Mouse (Mus musculus): ENCODE data around the gene Olfr701. TPM values are rescaled to one million over a fixed set of nuclear protein-coding genes. Genes with fewer than 3 reads are reported as not detected.

Olfr701 gene
- polyA plus RNA-seq (2012; ENCODE audit: insufficient read depth, low replicate concordance), result not detected in 2 replicates

DNA sequence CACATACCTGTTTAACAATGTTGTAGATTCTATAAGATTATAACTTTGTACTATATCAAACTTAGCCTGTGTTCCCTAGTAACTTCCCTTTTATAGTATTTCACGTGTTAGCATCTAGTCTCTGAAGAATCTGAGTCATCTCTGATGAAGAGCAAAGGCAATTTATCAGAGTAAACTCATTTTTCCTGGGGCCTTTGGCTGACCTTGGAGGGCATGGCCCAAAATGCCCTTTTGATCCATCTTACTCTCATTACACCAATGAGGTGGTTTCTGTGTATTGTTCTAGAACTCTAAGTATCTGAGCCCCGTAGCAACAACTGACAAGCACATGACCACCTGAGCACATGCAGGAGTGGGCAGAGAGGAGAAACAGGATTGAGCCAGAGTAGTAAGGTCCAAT lies at the start of gene Olfr701:
Gene Olfr701, plus strand, starts transcription at position 301 of the 400 bp plus-strand sequence.
- Histone ChIP-seq H3K27me3 (replicated peaks) (no peaks in the 10 kb centered on the region), H3K36me3 (replicated peaks; ENCODE audit: low read length) (no peaks in the 10 kb centered on the region), H3K4me1 (no peaks in the 10 kb centered on the region), H3K9me3 (no peaks in the 10 kb centered on the region), H3K4me3 (replicated peaks) (no peak within 1 kb of the TSS)
- TF ChIP-seq FLI1 (IDR thresholded peaks at IDR 0.05; ENCODE audit: low read length), result no peak
- TF ChIP-seq GATA1 (IDR thresholded peaks at IDR 0.05; ENCODE audit: borderline replicate concordance, low read length), result no peak

DNA sequence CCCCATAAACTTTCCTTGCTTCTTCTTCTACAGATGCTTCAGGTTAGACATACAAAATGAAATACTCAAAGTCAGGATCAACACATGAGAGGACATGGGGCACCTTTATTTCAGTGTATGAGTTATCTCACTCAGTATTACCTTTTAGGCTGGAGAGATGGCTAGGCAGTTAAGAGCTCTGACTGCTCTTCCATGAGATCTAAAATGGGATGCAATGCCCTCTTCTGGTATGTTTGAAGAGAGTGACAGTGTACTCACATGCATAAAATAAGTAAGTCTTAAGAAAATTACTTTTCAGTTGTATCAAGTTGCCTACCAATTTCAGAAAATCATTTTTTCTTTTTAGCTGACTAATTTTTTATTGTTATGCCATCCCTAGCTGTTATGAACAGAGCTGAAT lies 25.6 kb upstream of the Olfr701 start:
- H3K27me3 ChIP-seq (replicated peaks), result no peaks in the 10 kb centered on the region
- no peak overlapping the region for H3K4me3 ChIP-seq (replicated peaks)
- TF ChIP-seq FLI1 (IDR thresholded peaks at IDR 0.05; ENCODE audit: low read length) (no peak), GATA1 (IDR thresholded peaks at IDR 0.05; ENCODE audit: borderline replicate concordance, low read length) (no peak)
- no peaks in the 10 kb centered on the region for H3K9me3 ChIP-seq
- H3K4me1 ChIP-seq, result no peaks in the 10 kb centered on the region
- H3K36me3 ChIP-seq (replicated peaks; ENCODE audit: low read length), result no peaks in the 10 kb centered on the region

DNA sequence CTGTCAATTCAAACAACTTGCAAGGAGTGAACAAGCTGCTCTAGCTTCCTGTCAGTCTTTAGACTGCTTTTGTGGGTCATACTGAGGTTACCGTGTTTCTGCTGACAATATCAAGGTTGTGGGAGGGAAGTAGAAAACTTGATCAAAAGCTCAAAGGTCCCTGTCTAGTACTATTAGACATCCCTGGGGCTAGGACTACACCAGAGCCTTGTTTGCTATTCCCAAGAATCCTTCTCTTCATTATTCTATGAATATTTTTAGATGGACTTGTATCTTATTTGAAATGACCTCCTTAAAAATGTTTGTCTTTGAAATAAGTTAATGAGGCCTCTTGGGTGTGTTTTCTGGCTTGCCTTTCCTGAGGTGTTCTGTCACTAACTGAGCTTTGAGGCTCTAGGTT lies 20.8 kb upstream of the Olfr701 start, which contains the start of gene Olfr699:
Gene Olfr699, minus strand, starts transcription at position 101 of the 400 bp plus-strand sequence.
- TF ChIP-seq FLI1 (IDR thresholded peaks at IDR 0.05; ENCODE audit: low read length) (no peak), GATA1 (IDR thresholded peaks at IDR 0.05; ENCODE audit: borderline replicate concordance, low read length) (no peak)
- no peaks in the 10 kb centered on the region for H3K9me3 ChIP-seq

DNA sequence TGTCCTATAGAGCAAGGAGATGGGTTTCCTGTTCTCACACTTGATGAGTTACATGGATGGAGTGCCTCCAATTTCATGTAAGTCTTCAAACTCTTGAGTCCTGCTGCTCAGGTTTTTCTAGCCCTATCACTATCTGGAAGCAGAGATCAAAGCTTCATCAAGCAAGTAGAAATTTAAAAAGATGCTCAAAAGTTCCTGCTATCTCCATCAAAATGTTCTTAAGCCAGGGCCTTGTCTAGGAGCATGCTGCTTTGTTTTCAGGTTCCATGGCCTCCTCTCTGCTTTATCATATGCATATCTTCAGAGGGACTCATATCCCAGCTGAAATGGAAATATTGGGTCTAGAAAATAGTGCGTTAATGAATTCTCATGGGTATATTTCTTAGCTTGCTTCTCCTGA lies 5.2 kb upstream of the Olfr701 start, which contains the start of gene Olfr700:
Gene Olfr700, minus strand, starts transcription at position 101 of the 400 bp plus-strand sequence.
- H3K9me3 ChIP-seq, result no peaks in the 10 kb centered on the region
- no peak for TF ChIP-seq GATA1 (IDR thresholded peaks at IDR 0.05; ENCODE audit: borderline replicate concordance, low read length)
- no peak for TF ChIP-seq FLI1 (IDR thresholded peaks at IDR 0.05; ENCODE audit: low read length)
- H3K27me3 ChIP-seq (replicated peaks), result no peaks in the 10 kb centered on the region
- H3K4me3 ChIP-seq (replicated peaks), result no peak within 1 kb of the TSS
- no peaks in the 10 kb centered on the region for H3K4me1 ChIP-seq
- no peaks in the 10 kb centered on the region for H3K36me3 ChIP-seq (replicated peaks; ENCODE audit: low read length)

More for the DNA sequence above, 20.8 kb upstream of the Olfr701 start, which contains the start of gene Olfr699:
- H3K4me3 ChIP-seq (replicated peaks), result no peak within 1 kb of the TSS
- no peaks in the 10 kb centered on the region for H3K36me3 ChIP-seq (replicated peaks; ENCODE audit: low read length)
- no peaks in the 10 kb centered on the region for H3K27me3 ChIP-seq (replicated peaks)
- H3K4me1 ChIP-seq, result no peaks in the 10 kb centered on the region

DNA sequence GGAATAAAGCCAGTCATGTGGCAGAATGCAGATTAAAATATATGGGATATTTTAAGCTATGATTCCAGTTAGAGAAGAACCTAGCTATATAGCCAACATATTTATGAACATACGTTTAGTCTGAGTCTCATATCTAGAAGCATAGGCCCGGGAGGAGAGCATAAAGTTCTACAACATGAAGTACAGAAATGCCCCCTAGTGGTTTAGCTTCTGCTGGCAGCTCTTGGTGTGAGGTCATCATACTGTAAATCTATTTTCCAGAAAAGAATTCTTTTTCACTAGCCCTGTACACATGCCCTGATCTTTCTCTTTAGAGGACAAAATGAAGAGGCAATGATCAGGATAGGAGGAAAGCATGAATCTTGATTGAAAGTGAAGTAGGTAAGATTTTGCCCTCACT lies 1.8 kb downstream of the Olfr701 start:
- TF ChIP-seq FLI1 (IDR thresholded peaks at IDR 0.05; ENCODE audit: low read length) (no peak), GATA1 (IDR thresholded peaks at IDR 0.05; ENCODE audit: borderline replicate concordance, low read length) (no peak)
- H3K27me3 ChIP-seq (replicated peaks), result no peaks in the 10 kb centered on the region
- H3K36me3 ChIP-seq (replicated peaks; ENCODE audit: low read length), result no peaks in the 10 kb centered on the region
- no peaks in the 10 kb centered on the region for H3K9me3 ChIP-seq
- H3K4me3 ChIP-seq (replicated peaks), result no peak overlapping the region
- H3K4me1 ChIP-seq, result no peaks in the 10 kb centered on the region

DNA sequence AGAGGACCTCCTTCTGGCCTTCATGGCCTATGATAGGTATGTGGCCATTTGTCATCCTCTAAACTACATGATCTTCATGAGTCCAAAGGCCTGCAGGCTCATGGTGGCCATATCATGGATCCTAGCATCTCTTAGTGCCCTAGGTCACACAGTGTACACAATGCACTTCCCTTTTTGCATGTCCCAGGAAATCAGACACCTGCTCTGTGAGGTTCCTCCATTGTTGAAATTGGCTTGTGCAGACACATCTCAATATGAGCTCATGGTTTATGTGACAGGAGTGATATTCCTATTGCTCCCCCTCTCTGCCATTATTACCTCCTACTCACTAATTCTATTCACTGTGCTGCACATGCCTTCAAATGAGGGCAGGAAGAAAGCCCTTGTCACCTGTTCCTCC lies 4.5 kb downstream of the Olfr701 start:
- TF ChIP-seq GATA1 (IDR thresholded peaks at IDR 0.05; ENCODE audit: borderline replicate concordance, low read length) (no peak), FLI1 (IDR thresholded peaks at IDR 0.05; ENCODE audit: low read length) (no peak)
- H3K9me3 ChIP-seq, result no peaks in the 10 kb centered on the region
- no peaks in the 10 kb centered on the region for H3K27me3 ChIP-seq (replicated peaks)
- H3K4me3 ChIP-seq (replicated peaks), result no peak overlapping the region
- no peaks in the 10 kb centered on the region for H3K4me1 ChIP-seq
- H3K36me3 ChIP-seq (replicated peaks; ENCODE audit: low read length), result no peaks in the 10 kb centered on the region

DNA sequence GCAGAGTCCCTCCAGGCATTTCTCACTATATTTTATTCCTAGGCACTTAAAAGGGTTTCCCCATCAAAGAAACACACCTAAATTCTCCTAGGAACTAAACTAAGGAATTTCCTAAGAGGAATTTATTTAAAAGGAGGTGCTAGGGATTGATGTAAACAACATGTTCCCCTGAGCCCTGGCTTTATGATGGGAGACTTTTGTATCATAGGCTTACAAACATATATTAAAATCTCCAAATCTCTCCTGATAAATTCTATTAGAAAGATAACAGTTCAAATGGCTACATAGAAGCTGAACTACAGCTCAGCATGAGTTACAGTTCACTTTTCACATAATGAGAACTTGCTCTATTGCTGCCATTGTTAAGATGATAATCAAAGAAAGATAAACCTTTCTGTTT lies 19.9 kb downstream of the Olfr701 start, which contains the start of gene Olfr702:
Gene Olfr702, minus strand, starts transcription at position 101 of the 400 bp plus-strand sequence.
- Histone ChIP-seq H3K9me3 (no peaks in the 10 kb centered on the region), H3K4me3 (replicated peaks) (no peak within 1 kb of the TSS), H3K4me1 (no peaks in the 10 kb centered on the region), H3K36me3 (replicated peaks; ENCODE audit: low read length) (no peaks in the 10 kb centered on the region), H3K27me3 (replicated peaks) (no peaks in the 10 kb centered on the region)
- no peak for TF ChIP-seq GATA1 (IDR thresholded peaks at IDR 0.05; ENCODE audit: borderline replicate concordance, low read length)
- TF ChIP-seq FLI1 (IDR thresholded peaks at IDR 0.05; ENCODE audit: low read length), result no peak

DNA sequence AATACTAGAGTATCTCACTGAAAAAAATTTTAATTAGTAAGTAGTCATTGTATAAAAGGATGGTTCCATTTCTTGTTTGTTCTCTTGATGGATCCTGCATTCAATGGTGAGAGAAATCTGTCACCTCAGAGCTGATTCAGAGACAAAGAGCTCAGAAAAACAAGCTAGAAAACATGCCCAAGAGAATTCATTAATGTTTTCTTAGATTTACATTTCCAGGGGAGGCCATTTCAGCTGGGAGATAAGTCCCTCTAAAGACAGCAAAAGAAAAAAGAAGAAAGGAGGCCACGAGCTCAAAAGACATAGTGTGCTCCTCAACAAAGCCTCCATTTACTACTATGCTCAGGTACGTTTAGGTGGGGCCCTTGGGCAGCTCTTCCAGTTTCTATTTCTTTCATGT lies 29.1 kb downstream of the Olfr701 start, which contains the start of gene Olfr703:
Gene Olfr703, plus strand, starts transcription at position 301 of the 400 bp plus-strand sequence.
- Histone ChIP-seq H3K4me1 (no peaks in the 10 kb centered on the region), H3K4me3 (replicated peaks) (no peak within 1 kb of the TSS), H3K36me3 (replicated peaks; ENCODE audit: low read length) (no peaks in the 10 kb centered on the region), H3K27me3 (replicated peaks) (no peaks in the 10 kb centered on the region), H3K9me3 (no peaks in the 10 kb centered on the region)
- no peak for TF ChIP-seq FLI1 (IDR thresholded peaks at IDR 0.05; ENCODE audit: low read length)

DNA sequence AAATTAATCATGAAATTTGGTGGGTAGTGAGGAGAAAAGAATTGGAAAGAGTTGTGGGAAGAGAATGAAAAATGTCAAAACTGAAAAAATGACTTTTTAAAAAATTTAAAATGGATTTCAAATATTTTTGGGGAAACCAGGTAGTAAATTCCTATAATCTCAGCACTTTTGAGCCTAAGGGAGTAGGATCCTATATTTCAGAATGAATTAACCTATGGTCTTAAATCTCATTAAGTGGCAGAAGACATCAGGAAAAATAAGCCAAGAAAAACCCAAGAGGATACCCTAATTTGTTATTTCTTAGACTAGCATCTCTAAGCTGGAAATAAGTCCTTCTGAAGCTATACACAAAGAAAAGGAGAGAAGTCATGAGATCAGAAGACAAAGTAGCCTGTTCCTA lies 49.0 kb downstream of the Olfr701 start, which contains the start of gene Olfr704:
Gene Olfr704, plus strand, starts transcription at position 301 of the 400 bp plus-strand sequence.
- TF ChIP-seq GATA1 (IDR thresholded peaks at IDR 0.05; ENCODE audit: borderline replicate concordance, low read length) (no peak), FLI1 (IDR thresholded peaks at IDR 0.05; ENCODE audit: low read length) (no peak)
- no peaks in the 10 kb centered on the region for H3K4me1 ChIP-seq
- H3K4me3 ChIP-seq (replicated peaks), result no peak within 1 kb of the TSS
- H3K9me3 ChIP-seq, result no peaks in the 10 kb centered on the region
- no peaks in the 10 kb centered on the region for H3K27me3 ChIP-seq (replicated peaks)
- no peaks in the 10 kb centered on the region for H3K36me3 ChIP-seq (replicated peaks; ENCODE audit: low read length)

Other genes with a start within 250 kb of the Olfr701 start
- not detected in 2 replicates for gene Olfr693, start 133.5 kb upstream of the Olfr701 start, polyA plus RNA-seq (2012; ENCODE audit: insufficient read depth, low replicate concordance)
- gene Olfr694, start 122.3 kb upstream of the Olfr701 start, polyA plus RNA-seq (2012; ENCODE audit: insufficient read depth, low replicate concordance), result not detected in 2 replicates
- not detected in 2 replicates for gene Olfr695, start 97.7 kb upstream of the Olfr701 start, polyA plus RNA-seq (2012; ENCODE audit: insufficient read depth, low replicate concordance)
- not detected in 2 replicates for gene Olfr697, start 71.7 kb upstream of the Olfr701 start, polyA plus RNA-seq (2012; ENCODE audit: insufficient read depth, low replicate concordance)
- gene Olfr698, start 58.7 kb upstream of the Olfr701 start, polyA plus RNA-seq (2012; ENCODE audit: insufficient read depth, low replicate concordance), result not detected in 2 replicates
- not detected in 2 replicates for gene Olfr699, start 20.9 kb upstream of the Olfr701 start, polyA plus RNA-seq (2012; ENCODE audit: insufficient read depth, low replicate concordance)
- not detected in 2 replicates for gene Olfr700, start 5.3 kb upstream of the Olfr701 start, polyA plus RNA-seq (2012; ENCODE audit: insufficient read depth, low replicate concordance)
- not detected in 2 replicates for gene Olfr702, start 19.8 kb downstream of the Olfr701 start, polyA plus RNA-seq (2012; ENCODE audit: insufficient read depth, low replicate concordance)
- gene Olfr703, start 29.2 kb downstream of the Olfr701 start, polyA plus RNA-seq (2012; ENCODE audit: insufficient read depth, low replicate concordance), result 0.58 TPM in 1 of 2 replicates, not detected in the other
- gene Olfr704, start 49.1 kb downstream of the Olfr701 start, polyA plus RNA-seq (2012; ENCODE audit: insufficient read depth, low replicate concordance), result not detected in 2 replicates
- gene Olfr705, start 62.8 kb downstream of the Olfr701 start, polyA plus RNA-seq (2012; ENCODE audit: insufficient read depth, low replicate concordance), result not detected in 2 replicates
- gene Olfr706, start 74.0 kb downstream of the Olfr701 start, polyA plus RNA-seq (2012; ENCODE audit: insufficient read depth, low replicate concordance), result not detected in 2 replicates
- not detected in 2 replicates for gene Olfr707, start 87.1 kb downstream of the Olfr701 start, polyA plus RNA-seq (2012; ENCODE audit: insufficient read depth, low replicate concordance)
- gene Olfr1532-ps1, start 93.9 kb downstream of the Olfr701 start, polyA plus RNA-seq (2012; ENCODE audit: insufficient read depth, low replicate concordance), result not detected in 2 replicates
- gene Olfr709-ps1, start 118.1 kb downstream of the Olfr701 start, polyA plus RNA-seq (2012; ENCODE audit: insufficient read depth, low replicate concordance), result not detected in 2 replicates
- not detected in 2 replicates for gene Olfr710, start 134.2 kb downstream of the Olfr701 start, polyA plus RNA-seq (2012; ENCODE audit: insufficient read depth, low replicate concordance)
- gene Olfr6, start 149.8 kb downstream of the Olfr701 start, polyA plus RNA-seq (2012; ENCODE audit: insufficient read depth, low replicate concordance), result not detected in 2 replicates
- not detected in 2 replicates for gene Olfr711, start 161.3 kb downstream of the Olfr701 start, polyA plus RNA-seq (2012; ENCODE audit: insufficient read depth, low replicate concordance)
- gene Olfr2, start 191.9 kb downstream of the Olfr701 start, polyA plus RNA-seq (2012; ENCODE audit: insufficient read depth, low replicate concordance), result 0.47 TPM in 1 of 2 replicates, not detected in the other
- not detected in 2 replicates for gene Olfr713, start 217.0 kb downstream of the Olfr701 start, polyA plus RNA-seq (2012; ENCODE audit: insufficient read depth, low replicate concordance)